Mouse (Mus musculus) cerebellum, adult 11-12 months (tissue): ENCODE data around the gene Skap2.
A peak's percentile ranks its signal among the peaks of the same experiment; 100 is the strongest.

Source experiments
- DNase-seq: peaks from one replicate; pipeline ENCODE4 v3.0.0; 2022

The Skap2 gene

GRCm38 (mm10) chr6:52012409-52013244, at the start of gene Skap2:
Gene Skap2, minus strand, starts transcription at chr6:52012549.
- peak; percentile 96 for DNase-seq

DNA sequence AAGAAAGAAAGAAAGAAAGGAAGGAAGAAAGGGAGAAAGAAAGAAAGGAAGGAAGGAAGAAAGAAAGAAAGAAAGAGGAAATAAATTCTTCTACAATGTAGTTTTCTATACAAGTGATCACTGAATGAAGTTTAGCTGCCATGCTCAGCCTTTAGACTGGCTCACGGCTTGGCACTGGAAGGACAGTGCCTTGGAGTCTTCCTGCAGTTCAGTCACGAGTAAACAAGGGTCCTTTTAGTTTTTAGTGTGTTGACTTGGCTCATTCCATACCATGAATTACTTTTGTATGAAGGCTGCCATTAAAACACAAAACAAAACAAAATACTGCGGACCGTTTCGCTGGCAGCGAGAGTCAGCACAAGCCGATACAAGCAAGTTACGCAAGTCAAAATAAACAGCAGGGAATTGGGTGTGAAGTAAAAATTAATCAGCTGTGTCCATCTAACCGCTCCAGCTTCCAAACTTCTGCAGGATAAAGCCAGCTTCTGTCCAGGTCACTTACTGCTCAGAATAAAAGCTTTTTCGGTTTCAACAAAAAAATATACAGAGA, 46.6 kb upstream of the Skap2 start:
- DNase-seq: no peak

GRCm38 (mm10) chr6:52058120-52058519, 45.8 kb upstream of the Skap2 start:
- DNase-seq: peak; percentile 2

DNA sequence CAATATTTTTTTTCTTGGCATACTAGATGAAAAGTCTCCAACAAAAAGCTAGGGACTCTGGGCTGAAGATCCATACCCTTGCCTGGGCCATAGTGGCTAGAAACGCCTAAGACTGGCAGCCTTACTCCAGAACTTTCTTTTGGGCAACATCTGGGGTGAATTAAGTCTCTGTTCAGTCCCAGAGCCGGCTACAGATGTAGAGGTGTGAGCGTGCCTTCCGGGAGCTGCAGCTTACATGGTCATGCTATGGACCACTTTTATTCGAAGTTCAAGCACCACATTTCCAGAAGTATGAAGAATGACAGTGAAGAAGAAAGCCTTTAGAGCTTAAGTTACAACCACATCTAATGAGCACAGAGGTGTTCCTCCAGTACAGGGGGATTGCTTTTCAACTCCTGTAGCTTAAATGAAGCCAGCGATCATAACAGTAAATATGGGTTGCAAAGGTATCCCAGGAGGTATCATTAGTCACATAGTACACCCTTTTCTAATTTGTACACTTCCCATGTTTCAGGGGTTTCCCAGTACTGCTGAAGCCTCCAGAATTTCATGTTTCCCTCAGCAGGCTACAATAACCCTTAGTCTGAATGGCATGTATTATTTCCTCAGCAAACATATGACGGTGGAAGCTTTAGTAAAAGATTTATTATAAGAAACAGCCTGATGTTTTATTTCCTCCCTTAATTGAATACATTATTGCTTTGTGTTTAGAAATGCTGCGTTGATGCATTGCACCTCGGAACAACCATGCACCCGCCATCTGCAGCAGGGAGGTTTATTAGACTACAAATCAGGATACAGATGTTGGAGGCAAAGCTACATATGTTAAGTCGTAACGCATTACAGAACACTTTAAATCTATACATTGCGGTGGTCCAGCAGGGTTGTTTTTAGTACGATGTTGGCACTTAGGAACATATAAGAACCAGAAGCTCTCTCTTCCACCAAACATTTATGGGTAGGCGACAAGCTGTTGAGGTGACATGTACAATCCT, 41.5 kb upstream of the Skap2 start:
- no peak for DNase-seq

GRCm38 (mm10) chr6:52050062-52050461, 37.7 kb upstream of the Skap2 start:
- DNase-seq: no peak

GRCm38 (mm10) chr6:52045517-52045916, 33.2 kb upstream of the Skap2 start:
- DNase-seq: no peak

DNA sequence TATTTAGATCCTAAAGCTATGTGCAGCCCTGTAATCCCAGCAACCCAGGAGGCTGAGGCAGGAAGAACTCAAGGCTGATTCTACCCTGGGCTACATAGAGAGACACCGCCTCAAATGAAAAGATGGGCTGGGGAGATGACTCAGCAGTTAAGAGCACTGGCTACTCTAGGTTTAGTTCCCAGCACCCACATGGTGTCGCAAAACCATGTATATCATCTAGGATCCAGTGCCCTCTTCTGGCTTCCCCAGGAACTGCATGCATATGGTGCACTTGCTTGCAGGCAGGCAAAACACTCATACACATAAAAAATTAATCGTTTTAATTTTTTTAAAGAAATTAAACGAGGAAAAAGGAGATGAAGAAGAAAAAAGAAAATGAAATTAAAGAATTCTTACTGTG, 23.7 kb upstream of the Skap2 start:
- no peak for DNase-seq

DNA sequence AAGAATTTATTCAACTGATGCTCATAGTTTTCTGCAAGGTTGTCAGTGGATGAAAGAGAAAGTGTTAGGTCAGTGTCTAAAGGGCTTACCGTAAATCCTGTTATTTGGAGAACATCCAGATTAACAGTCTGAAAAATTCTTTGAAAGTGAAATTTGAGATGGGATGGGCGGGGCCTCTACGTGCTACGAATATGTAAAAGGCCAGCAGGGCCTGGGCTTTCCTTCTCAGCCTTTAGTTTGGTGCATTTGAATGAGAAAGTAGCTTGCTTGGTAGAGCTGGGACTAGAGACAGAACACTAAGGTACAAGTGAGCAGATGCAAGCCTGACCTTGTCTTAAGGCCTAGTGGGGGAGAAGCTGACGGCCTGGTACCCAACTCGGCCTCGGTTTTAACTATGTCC, 18.8 kb upstream of the Skap2 start:
- DNase-seq: no peak

DNA sequence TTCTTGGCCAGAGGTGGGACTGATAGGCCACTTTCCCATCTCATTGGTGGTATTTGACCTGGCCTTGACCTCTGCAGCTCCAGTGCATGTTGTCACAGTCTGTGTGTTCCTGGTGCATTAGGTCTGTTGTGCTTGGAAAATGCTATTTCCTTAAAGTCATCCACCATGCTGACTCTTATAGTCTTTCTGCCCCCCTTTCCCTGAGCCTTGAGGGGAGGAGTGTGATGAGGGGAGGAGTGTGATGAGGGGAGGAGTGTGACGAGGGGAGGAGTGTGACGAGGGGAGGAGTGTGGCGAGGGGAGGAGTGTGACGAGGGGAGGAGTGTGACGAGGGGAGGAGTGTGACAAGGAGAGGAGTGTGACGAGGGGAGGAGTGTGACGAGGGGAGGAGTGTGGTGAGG, 15.8 kb upstream of the Skap2 start:
- no peak for DNase-seq

DNA sequence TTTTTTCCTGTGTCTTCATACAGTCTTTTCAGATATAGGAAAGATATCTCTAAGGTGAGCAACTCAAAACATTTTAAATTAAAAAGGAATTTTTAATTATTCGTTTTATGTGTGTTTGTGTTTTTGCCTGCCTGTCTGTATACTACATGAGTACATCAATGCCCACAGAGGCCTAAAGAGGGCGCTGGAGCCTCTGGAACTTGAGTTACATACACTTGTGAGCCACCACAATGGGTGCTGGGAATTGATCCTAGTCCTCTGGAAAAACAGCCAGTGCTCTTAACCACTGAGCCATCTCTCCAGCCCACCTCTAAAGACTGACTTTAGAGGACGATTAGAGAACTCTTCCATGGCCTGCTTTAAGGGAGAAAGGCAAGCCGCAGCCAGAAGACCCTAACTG, 14.8 kb upstream of the Skap2 start:
- DNase-seq: no peak

DNA sequence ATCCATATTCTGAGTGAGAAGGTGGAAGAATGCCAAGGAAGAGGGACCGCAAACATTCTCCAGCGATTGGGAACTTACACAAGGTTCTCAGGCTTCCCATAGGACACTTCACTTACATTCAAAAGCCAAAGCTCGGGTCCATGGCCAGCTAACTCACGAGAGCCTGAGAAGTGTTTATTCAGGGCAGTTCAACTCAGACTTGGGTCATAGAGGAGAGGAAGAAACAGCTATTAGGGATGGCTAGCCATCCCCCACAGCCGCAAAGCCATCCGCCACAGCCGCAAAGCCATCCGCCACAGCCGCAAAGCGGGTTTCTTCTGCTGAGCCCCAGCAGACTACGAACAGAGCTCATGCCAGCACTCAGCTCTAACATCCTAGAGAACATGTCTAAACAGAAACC, 13.9 kb upstream of the Skap2 start:
- DNase-seq: no peak

GRCm38 (mm10) chr6:52024730-52025129, 12.4 kb upstream of the Skap2 start:
- DNase-seq: no peak

- no peak for DNase-seq
These were observed 10.0 kb upstream of the Skap2 start for GRCm38 (mm10) chr6:52022363-52022762.

DNA sequence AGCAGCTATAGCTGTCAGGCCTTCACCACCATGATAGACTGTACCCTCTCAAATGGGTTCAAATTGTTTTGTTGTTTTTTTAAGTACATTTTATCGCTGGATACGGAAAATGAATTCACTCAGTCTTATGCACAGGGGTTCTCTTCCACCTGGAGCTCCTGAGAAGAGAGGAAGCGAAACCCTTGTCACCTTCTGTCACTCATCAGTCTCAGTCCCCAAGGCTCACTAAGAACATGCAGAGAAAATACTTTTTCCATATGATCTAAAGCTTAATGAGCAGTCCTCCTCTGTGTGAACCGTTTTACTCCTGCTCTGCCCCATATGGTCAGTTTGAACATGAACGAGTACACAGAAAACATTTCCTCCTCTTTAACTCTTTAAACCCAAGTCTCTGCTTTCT, 7.9 kb upstream of the Skap2 start:
- no peak for DNase-seq

- DNase-seq: no peak
These were observed 1.0 kb upstream of the Skap2 start for GRCm38 (mm10) chr6:52013245-52013945.

- no peak for DNase-seq
These were observed 565 bp downstream of the Skap2 start for GRCm38 (mm10) chr6:52011559-52012408.

DNA sequence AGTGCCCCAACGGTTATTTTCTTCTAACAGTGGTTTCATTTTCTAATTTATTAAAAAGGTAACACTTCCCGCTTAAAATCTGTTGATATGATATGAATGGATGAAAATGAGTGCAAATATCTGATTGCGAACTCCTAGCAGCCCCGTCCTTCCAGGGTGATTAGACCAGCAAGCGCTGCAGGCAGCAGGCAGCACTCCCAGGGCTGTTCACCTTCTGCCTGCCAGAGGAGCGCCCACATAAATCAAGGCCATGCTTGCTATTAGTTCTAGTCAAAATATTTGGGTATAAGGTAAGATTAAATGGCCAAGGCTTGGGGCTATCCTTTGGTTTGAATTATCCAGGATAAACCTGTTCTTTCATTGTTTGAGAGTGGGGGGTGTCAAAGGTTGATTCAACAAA, 3.0 kb downstream of the Skap2 start:
- no peak for DNase-seq

- no peak for DNase-seq
These were observed 3.6 kb downstream of the Skap2 start for GRCm38 (mm10) chr6:52008757-52009156.

- DNase-seq: no peak
These were observed 5.6 kb downstream of the Skap2 start for GRCm38 (mm10) chr6:52006649-52007218.

GRCm38 (mm10) chr6:52005963-52006648, 6.2 kb downstream of the Skap2 start:
- no peak for DNase-seq

- DNase-seq: no peak
These were observed 6.8 kb downstream of the Skap2 start for GRCm38 (mm10) chr6:52005616-52005962.
